Mouse (Mus musculus) spleen, postnatal 14 days (tissue): Measurements from ENCODE around the gene 1810009A15Rik.
"Not testable (repeated sequence)": the region's sequence is repeated elsewhere in the genome, so short reads cannot be mapped to it uniquely, and the experiment has no call there.

Experiments
- DNase-seq, 2 experiments: peaks; one replicate each; pipeline ENCODE4 v3.0.0; 2021 to 2022; ENCODE audit warnings: low spot score in 2 of 2

1810009A15Rik gene

DNA sequence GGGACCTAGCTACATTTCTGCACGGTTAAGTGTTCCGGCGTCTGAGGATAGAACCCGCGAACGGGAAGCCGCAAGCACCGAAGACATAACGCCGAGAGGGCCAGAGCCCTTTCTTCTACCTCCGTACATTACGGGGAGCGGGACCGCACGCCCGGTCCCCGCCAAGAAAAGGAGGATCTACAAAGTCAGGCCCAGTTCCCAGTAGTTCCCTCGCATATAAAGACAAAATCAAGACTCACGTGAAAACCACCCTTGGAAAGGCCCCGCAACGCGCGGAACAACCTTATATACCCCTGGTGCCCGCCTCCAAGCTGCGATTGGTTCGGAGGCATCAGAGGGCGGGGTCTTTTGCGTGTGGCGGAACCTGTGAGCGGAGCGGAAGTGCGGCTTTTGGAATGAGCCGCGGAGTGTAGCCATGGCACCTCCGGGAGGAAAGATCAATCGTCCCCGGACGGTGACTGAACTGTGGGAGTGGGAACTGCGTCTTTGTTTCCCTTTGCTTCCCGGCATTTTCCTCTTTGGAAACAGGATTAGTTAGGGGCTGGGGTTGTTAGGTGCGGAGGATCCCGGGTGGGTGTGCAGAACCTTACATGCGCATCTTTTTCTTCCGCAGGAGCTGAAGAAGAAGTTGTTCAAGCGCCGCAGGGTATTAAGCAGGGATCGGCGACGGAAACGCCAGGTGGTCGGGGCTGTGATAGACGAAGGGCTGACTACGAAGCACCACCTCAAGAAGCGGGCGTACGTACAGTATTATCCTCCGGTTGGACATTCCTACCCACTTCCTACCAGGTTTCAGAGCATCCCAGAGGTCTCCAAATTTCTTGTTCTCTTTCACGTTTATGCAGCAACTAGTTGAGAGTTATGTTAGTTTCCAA lies at the start of gene 1810009A15Rik, which contains the start of gene Gm49416:
Gene 1810009A15Rik, plus strand, starts transcription at position 343 of the 875 bp plus-strand sequence.
Gene Gm49416, plus strand, starts transcription at position 416 of the 875 bp plus-strand sequence.
- peak; percentile 88 to 93 for DNase-seq

DNA sequence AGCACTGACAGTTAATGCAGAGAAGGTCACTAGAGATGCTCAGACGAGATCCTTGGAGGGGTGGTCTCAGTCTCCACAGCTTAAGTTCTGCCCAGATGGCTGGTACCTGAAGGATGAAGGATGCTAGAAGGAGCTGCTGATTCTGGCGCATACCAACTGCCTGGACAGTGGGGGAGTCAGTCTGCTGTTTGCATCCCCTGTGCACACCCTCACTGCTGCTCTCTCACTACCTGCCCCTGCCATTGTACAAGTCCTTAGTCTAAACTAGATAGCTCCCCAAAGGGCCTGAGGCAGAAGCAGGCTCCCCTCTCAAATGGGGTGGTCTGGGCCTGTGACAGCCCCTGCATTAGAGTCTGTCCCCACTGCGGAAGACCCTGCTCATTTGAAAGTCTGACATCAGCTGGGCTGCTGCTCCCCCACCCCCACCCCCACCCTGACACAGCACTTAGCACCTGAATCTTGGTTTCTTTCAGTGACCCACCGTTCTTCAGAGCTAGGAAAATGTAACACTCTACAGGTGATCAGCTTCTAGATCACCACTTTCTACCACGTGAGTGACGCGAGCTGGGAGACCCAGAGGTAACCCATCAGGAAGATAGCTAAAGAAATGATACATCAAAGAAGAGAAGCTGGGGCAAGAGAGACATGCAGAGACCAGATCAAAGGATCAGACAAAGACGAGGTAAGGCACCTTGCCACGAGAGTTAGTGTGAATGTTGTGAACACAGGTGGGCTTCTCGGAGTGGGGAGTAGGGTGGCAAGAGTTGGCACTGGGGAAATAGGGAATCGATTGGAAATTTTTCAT lies 49.3 kb upstream of the 1810009A15Rik start, which contains the start of gene Gng3:
Gene Gng3, minus strand, starts transcription at position 92 of the 805 bp plus-strand sequence.
- no peak for DNase-seq

DNA sequence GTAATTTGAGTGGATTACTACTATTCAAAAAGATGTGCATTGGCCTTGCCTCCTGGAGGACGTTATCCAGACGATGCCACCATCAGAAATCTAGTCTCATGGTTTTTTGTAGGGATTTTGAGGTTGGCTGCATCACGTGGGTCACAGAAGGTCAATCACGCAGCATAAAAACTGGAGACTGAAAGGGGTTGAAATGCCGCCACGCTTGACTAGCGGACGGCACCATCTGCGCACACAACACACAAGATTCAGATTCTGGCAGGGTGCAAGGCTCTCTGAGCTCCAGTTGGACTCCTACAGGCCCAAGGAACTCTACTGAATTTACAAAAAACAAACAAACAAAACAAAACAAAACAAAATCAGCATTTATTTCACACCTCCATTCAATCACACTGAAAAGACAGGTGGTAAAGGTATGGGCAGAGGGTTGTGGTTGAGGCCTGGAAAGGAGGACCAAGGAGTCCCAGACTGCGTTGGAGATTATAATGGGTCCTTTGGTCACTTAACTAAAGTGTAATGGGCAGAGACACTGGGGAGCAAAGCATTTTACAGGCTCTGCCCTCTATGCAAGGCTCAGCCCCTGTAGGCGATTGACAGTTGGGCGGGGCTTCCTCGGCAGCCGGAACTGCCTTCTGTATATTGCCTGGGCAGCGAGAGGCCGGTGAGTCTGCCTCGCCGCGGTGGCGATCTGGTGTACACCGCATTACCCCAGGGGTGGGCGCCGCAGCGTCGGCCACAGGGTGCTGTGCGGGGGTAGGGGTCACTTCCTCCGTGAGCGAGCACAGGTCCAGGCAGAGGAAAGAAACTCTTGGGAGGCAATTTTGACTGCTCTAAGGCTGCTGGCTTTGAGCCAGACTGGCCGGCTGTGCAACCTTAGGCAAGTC lies 48.5 kb upstream of the 1810009A15Rik start:
- DNase-seq: peak; percentile 58 to 70

DNA sequence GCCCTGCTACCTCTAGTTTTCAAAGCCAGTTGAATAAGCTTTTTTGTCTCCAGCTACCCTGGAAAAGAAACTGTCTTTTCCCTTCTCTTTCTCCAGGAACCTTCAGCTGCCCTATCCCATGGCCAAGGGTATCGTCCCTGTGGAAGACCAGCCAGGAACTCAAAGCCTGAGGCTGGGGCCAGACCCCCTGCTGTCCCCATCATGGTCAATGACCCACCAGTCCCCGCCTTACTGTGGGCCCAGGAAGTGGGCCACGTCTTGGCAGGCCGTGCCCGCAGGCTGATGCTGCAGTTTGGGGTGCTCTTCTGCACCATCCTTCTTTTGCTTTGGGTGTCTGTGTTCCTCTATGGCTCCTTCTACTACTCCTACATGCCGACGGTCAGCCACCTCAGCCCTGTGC lies 47.6 kb upstream of the 1810009A15Rik start:
- DNase-seq: no peak

DNA sequence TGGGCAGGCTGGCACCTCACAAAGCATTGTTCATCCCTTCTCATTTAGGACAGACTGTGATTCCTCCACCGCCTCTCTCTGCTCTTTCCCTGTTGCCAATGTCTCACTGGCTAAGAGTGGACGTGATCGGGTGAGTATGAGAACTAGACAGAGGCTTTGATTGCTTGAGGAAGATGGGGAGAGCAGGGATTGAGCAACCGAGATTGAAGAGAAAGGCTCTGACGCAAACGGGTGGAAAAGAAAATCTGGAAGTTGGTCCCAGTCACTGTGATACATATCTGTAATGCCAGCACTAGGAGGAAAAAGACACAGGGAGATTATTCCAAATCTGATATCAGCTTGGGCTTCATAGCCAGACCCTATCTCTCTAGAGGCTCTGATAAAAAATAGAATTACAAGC lies 45.7 kb upstream of the 1810009A15Rik start:
- DNase-seq: no peak

DNA sequence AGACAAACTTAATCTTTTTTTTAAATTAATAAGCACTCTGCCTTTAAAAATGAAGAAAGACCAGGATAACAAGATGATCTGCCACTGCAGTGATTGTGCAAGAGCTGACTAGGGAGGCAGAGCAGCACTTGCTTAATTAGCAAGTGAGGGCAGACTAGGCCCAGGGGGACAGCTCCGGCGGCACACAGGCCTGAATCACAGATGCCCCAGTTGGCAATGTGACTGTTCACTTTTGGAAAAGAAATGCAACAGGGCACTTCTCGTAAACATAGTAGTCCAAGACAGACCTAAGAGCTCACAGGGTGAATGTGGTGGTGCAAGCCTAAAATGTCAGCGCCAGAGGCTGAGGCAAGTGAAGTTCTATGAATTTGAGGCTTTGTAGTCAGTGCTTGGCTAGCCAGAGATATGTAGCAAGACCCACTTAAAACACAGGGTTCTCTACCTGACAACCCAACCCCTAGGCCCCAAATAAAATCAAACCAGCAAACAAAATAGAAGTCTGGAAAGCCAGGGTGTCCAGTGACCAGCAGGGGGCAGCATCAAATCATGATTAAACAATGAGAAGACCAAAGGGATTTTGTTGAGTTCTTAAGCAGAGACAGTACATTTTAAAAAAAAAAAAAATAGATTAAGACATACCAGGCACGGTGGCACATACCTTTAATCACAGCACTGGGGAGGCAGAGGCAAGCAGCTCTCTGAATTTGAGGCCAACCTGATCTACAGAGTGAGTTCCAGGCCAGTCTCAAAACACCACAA lies 44.1 kb upstream of the 1810009A15Rik start:
- DNase-seq: peak; percentile 51 to 75

DNA sequence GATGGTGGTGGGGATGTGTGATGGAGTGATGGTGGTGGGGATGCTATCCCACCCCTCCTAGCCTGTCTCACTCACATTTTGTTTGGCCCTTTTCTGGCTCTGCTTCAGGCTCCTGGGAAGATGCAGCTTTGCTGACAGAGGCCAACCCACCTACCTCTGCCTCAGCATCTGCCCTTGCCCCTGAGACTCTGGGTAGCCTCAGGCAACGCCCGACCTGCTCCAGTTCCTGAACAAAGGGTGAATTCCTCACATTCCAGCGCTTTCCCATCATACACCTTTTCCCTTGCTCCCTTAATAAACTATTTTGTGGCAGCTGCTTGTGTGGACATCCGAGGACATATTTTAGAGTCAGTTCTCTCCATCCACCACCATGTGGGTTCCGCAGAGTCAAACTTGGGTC lies 40.3 kb upstream of the 1810009A15Rik start:
- no peak for DNase-seq

DNA sequence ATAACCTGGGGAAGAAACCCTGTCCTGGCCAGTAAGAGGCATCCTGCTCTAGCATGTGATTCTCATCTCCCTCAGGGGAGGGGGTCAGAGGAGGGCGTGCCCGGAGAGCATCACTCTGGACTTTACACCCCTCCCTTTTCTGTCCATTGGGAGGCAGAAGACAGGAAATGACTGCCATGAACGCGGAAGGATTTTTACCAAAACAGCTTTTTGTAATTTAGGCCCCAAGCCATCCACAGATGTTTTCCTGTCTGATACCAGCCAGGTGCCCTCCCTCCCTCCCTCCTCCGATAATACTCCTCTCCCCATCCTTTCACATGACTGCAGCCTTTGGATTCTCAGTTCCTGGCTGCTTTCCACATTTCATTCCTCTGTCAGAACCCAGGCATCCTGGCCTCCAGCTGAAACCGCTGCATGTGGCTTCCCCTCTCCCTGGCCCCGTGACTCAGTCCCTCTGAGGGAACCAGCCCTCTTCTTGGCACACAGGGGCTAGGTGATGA lies 38.2 kb upstream of the 1810009A15Rik start, which contains the start of gene Lrrn4cl:
Gene Lrrn4cl, plus strand, starts transcription at position 367 of the 500 bp plus-strand sequence.
- no peak for DNase-seq

DNA sequence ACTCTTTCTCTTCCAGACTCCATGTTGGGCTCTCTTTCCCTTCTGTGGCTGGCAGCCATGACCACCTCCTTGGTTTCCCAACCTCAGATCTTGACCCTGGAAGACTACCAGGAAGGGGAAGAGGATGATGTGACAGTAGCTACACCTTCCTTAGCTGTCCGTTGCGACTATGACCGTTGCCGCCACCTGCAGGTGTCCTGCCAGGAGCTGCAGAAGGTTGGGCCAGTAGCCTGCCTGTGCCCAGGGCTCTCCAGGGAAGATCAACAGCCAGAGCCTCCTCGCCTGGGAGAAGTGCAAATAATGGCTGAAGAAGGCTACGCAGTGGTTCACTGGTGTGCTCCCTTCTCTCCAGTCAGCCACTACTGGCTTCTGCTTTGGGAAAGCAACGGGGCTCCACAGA lies 37.0 kb upstream of the 1810009A15Rik start:
- no peak for DNase-seq

DNA sequence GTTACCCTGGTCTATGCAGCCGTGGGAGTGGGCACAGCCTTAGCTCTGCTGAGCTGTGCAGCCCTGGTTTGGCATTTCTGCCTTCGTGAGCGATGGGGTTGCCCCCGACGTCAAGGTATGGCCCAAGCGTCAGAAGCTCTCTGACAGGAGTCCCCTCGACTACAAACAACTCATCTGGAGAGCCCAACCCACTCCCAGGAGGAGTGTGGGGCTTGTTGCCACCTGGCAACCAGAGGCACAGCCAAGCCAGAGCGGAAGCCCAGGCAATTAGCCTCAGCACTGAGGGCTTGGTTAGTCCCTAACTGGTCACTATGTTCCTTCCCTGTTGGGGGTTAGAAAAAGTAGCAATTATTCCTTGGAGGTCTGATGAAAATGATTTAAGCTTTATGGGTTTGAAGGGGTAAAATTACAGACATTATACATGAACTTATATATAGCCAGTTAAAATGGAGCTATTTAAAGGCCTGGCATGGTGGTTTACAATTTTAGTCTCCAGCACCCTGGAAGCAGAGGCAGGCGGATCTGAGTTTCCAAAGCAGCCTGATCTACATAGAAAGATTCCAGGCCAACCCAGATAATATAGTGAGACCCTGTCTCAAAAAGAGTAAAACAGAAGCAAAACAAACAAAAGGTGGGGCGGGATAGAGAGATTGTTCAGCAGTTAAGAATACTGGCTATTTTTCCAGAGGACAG lies 36.3 kb upstream of the 1810009A15Rik start:
- no peak for DNase-seq

DNA sequence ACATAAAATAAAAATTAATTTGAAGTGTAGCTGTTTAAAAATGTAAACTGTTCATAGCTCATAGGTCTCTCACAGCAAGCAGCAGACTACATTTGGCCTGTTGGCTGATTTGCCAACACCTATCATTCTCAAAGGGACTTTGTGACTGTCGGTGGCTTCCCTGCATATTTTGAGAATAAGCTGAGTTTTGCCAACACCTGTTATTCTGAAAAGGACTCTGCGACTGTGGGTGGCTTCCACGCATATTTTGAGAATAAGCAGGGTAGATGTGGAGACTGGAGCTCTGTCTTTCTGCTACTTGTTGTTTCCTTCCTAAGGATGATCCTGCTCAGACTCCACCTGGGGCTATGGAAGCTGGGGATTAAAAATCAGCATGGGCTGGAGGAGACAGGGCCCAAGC lies 35.5 kb upstream of the 1810009A15Rik start:
- DNase-seq: no peak

DNA sequence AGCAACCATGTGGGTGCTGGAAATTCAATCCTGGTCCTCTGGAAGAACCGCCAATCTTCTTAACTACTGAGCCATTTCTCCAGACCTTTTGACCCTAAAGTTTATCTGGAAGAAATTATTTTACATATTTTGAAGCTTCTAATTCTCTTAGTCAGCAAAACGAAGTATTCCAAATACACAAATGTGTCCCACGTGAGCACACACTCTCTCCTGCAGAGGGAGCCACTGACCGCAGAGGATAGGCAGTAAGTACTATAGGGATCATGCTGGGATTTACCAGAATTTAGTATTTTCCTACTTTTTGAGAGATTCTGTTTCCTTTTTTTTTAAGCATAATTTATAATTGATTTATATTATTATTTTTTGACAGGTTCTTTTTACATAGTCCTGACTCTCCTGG lies 31.0 kb upstream of the 1810009A15Rik start:
- peak in 1 of 2 experiments; percentile 30 for DNase-seq

DNA sequence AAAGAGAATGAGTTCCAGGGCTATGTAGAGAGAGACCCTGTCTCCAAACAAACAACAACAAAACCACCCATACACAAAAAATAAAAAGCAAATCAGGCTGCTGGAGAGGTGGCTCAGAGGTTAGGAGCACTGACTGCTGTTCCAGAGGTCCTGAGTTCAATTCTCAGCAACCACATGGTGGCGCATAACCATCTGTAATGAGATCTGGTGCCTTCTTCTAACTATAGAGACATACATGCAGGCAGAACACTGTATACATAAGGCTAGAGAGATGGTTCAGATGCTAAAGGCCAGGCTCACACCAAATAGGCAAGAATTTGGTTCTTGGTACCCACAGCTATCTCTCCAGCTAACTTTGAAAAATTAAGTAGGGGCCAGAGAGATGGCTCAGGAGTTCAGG lies 29.6 kb upstream of the 1810009A15Rik start:
- peak in 1 of 2 experiments; percentile 33 for DNase-seq

DNA sequence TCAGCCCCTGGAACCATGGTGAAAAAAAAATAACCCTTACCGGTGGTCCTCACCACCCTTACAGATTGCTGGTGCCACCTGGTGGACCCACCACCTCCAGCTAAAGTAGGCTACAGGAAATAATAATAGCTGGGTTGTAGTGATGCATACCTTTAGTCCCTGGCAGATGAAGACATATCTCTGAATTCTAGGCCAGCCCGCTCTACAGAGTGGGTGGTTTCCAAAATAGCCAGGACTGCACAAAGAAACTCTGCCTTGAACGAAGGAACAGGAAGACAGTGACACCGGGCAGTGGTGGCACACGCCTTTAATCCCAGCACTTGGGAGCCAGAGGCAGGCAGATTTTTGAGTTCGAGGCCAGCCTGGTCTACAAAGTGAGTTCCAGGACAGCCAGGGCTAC lies 24.4 kb upstream of the 1810009A15Rik start:
- DNase-seq: no peak

DNA sequence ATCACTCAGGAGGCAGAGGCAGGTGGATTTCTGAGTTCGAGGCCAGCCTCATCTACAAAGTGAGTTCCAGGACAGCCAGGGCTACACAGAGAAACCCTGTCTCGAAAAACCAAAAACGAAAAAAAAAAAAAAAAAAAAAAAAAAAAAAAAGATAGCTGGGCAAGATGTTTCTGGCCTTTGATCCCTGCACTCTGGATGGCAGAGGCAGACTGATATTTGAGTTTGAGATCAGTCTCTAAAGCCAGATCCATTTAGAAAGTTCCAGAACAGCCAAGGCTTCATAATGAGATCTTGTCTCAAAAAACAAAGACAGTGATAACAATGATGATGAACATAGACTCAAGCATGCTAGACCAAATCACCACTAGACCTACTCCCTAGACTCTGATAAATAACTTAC lies 18.3 kb upstream of the 1810009A15Rik start:
- not testable (repeated sequence) for DNase-seq

DNA sequence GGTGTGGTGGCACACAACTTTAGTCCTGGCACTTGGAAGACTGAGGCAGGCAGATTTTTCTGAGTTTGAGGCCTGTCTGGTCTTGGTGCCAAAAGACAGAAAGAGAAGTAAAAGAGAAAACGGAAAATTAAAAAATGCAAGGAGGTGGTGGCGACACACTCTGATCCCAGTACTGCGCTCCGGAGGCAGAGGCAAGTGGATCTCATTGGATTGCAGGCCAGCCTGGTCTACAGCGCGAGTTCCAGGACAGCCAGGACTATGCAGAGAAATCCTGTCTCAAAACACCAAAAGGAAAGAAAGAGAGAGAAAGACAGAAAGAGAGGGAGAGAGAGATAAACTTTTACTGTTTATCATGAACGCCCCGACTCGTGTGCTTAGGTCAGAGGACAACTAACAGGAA lies 17.8 kb upstream of the 1810009A15Rik start:
- DNase-seq: no peak

DNA sequence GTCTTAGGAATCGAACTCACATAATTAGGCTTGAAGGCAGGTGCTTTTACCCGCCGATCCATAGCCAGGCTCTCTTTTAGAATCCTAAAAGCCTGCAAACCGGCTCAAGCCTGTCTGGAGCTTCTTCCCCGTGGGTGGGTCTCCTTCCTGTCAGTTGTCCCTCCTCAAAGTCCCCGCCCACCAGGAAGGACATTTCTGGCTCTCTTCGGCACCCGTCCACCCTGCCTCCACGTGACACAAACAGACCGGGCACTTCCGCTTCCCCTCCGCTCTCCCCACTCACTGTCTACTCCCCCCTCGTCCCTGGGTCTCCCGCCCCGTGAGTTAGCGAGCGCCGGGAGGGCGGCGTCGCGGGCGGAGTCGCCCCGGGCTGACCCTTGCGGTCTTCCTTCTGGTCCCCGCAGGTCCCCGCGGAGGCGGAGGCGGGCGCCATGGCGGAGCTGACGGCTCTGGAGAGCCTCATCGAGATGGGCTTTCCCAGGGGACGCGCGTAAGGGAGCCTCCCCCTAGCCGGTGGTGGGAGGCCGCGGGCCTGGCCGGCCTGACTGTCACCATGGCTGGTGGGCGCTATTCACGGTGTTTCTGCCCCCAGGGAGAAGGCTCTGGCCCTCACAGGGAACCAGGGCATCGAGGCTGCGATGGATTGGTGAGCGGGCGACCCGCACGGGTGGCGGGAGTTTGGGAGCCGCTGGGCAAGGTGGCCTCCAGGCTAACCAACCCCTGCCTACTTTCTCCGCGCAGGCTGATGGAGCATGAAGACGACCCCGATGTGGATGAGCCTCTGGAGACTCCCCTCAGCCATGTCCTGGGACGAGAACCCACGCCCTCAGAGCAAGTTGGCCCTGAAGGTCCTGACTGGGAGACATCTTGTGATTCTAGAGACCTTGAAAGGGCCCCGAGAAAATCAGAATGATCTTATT lies 17.1 kb upstream of the 1810009A15Rik start, which contains the start of gene Ubxn1:
Gene Ubxn1, plus strand, starts transcription at position 230 of the 920 bp plus-strand sequence.
- peak; percentile 87 to 90 for DNase-seq

DNA sequence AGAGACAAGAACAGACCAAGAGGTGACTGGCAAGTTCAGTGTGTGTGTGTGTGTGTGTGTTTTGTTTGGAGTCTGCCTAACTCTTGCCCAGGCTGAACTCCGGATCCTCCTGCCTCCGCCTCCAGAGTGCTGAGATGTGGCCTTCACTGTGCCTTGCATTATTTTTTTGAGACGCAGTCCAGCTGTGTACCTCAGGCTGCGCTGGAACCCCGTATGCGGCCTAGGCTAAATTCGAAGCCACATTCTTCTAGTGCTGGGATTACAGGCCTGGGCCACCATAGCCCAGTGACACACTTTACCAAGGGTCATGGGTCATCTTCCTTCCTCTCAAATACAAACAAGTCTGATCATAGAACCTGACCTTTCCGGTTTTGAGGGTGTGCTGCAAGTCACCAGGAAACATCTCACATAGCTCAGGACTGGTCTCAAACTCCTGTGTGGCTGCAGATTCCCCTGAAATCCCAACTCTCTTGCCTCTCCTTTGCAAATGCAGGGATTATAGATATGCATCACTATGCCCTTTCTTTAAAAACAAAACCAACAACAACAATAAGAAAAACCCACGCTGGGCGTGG lies 16.3 kb upstream of the 1810009A15Rik start:
- DNase-seq: no peak
